Mouse (Mus musculus) stomach, embryonic 16.5 days (tissue): ENCODE results near the gene Tesk2. TPM values are rescaled to one million over a fixed set of nuclear protein-coding genes. Genes with fewer than 3 reads are reported as not detected.

Experiments
- ATAC-seq: fragments of 200-750 bp; cut with Nextera tagmentation; 2 replicates; pipeline ENCODE4 v1.8.0; 2017; ENCODE audit warnings: moderate number of reproducible peaks, moderate TSS enrichment; ENCODE audit not compliant: insufficient read depth, low FRiP score
- H3K27ac ChIP-seq: fragments of 300-500 bp; sonication (generic); 2 replicates; pipeline ENCODE4 v1.5.1; 2014; ENCODE audit warnings: low read length
- H3K27me3 ChIP-seq: fragments of 300-500 bp; sonication (generic); 2 replicates; pipeline ENCODE4 v1.6.1; 2014; ENCODE audit warnings: low read length, control low read depth, mixed read lengths; ENCODE audit not compliant: control insufficient read depth, insufficient read depth
- H3K36me3 ChIP-seq: fragments of 300-500 bp; sonication (generic); 2 replicates; pipeline ENCODE4 v1.6.1; 2014; ENCODE audit warnings: low read length; ENCODE audit not compliant: control insufficient read depth, insufficient read depth
- H3K4me1 ChIP-seq: fragments of 300-500 bp; sonication (generic); 2 replicates; pipeline ENCODE4 v1.6.1; 2014; ENCODE audit warnings: low read length, control low read depth, mixed read lengths; ENCODE audit not compliant: control insufficient read depth, insufficient read depth
- H3K4me2 ChIP-seq: fragments of 300-500 bp; sonication (generic); 2 replicates; pipeline ENCODE4 v1.6.1; 2014; ENCODE audit warnings: low read depth, low read length, mixed read lengths
- H3K4me3 ChIP-seq: fragments of 300-500 bp; sonication (generic); replicated peaks from 2 replicates; pipeline ENCODE4 v1.5.1; 2014; ENCODE audit warnings: mild to moderate bottlenecking, low read length
- H3K9ac ChIP-seq: fragments of 300-500 bp; sonication (generic); 2 replicates; pipeline ENCODE4 v1.6.1; 2014; ENCODE audit warnings: low read length
- H3K9me3 ChIP-seq: fragments of 300-500 bp; sonication (generic); replicated peaks from 2 replicates; pipeline ENCODE4 v1.6.1; 2016; ENCODE audit warnings: low read length, control low read depth; ENCODE audit not compliant: control insufficient read depth
- WGBS: fragments of 180-500 bp; shearing (Covaris S2); extraction: QIAGEN DNeasy Blood & Tissue Kit; methylation state at CpG from one replicate; pipeline ENCODE4 v1.1.7; 2014; 5-methylcytosine and 5-hydroxymethylcytosine counted together
- polyA plus RNA-seq: library from polyadenylated mRNA; unstranded; fragments of >200 nt; fragmentation: Nextera tagmentation; extraction: Ambion mirVana; gene quantifications from 2 replicates; pipeline ENCODE4 v1.2.1, GENCODE M21; 2015

The Tesk2 gene
- polyA plus RNA-seq, 1 experiment from 2014 or later, result 7.6 TPM

GRCm38 (mm10) chr4:116769060-116769459 lies 48.3 kb downstream of the Tesk2 start:
- no peaks in the 10 kb centered on the region for H3K27me3 ChIP-seq
- no peak overlapping the region for H3K9ac ChIP-seq
- no peak overlapping the region for H3K4me2 ChIP-seq
- H3K9me3 ChIP-seq, result no peaks in the 10 kb centered on the region
- H3K36me3 ChIP-seq, result no peaks in the 10 kb centered on the region
- H3K4me3 ChIP-seq, result no peak overlapping the region
- H3K4me1 ChIP-seq, result no peaks in the 10 kb centered on the region
- no peak overlapping the region for H3K27ac ChIP-seq
- ATAC-seq, result no peak

GRCm38 (mm10) chr4:116776391-116776790 lies 55.6 kb downstream of the Tesk2 start:
- H3K4me2 ChIP-seq, result no peak overlapping the region
- no peak overlapping the region for H3K27ac ChIP-seq
- no peaks in the 10 kb centered on the region for H3K9me3 ChIP-seq
- ATAC-seq, result no peak
- no peak overlapping the region for H3K9ac ChIP-seq
- no peaks in the 10 kb centered on the region for H3K4me1 ChIP-seq
- WGBS, result 91% methylated on average over 5 of the region's 5 CpGs
- H3K4me3 ChIP-seq, result no peak overlapping the region
- H3K36me3 ChIP-seq, result no peaks in the 10 kb centered on the region
- H3K27me3 ChIP-seq, result no peaks in the 10 kb centered on the region

GRCm38 (mm10) chr4:116777079-116777478 lies 56.3 kb downstream of the Tesk2 start:
- H3K27ac ChIP-seq, result no peak overlapping the region
- no peak for ATAC-seq
- H3K27me3 ChIP-seq, result no peaks in the 10 kb centered on the region
- no peak overlapping the region for H3K4me3 ChIP-seq
- no peaks in the 10 kb centered on the region for H3K9me3 ChIP-seq
- H3K9ac ChIP-seq, result no peak overlapping the region
- 82% methylated on average over 3 of the region's 3 CpGs for WGBS
- H3K36me3 ChIP-seq, result no peaks in the 10 kb centered on the region
- no peaks in the 10 kb centered on the region for H3K4me1 ChIP-seq
- H3K4me2 ChIP-seq, result no peak overlapping the region

GRCm38 (mm10) chr4:116780541-116780940 lies 59.8 kb downstream of the Tesk2 start:
- no peaks in the 10 kb centered on the region for H3K36me3 ChIP-seq
- WGBS, result 62% methylated on average over 2 of the region's 2 CpGs
- ATAC-seq, result no peak
- H3K27me3 ChIP-seq, result no peaks in the 10 kb centered on the region
- H3K4me3 ChIP-seq, result no peak overlapping the region
- H3K27ac ChIP-seq, result no peak overlapping the region
- no peaks in the 10 kb centered on the region for H3K4me1 ChIP-seq
- H3K9ac ChIP-seq, result no peak overlapping the region
- H3K4me2 ChIP-seq, result no peak overlapping the region
- H3K9me3 ChIP-seq, result no peaks in the 10 kb centered on the region

GRCm38 (mm10) chr4:116781366-116781765 lies 60.6 kb downstream of the Tesk2 start:
- Histone ChIP-seq H3K36me3 (no peaks in the 10 kb centered on the region), H3K9ac (no peak overlapping the region)

GRCm38 (mm10) chr4:116782171-116782570 lies 61.4 kb downstream of the Tesk2 start:
- no peaks in the 10 kb centered on the region for H3K9me3 ChIP-seq
- H3K36me3 ChIP-seq, result no peaks in the 10 kb centered on the region
- H3K4me1 ChIP-seq, result no peaks in the 10 kb centered on the region
- H3K27me3 ChIP-seq, result no peaks in the 10 kb centered on the region
- WGBS, result 41% methylated on average over 8 of the region's 8 CpGs
- H3K9ac ChIP-seq, result no peak overlapping the region
- H3K4me3 ChIP-seq, result no peak overlapping the region
- no peak overlapping the region for H3K4me2 ChIP-seq
- H3K27ac ChIP-seq, result no peak overlapping the region
- no peak for ATAC-seq

More at GRCm38 (mm10) chr4:116781366-116781765, 60.6 kb downstream of the Tesk2 start:
- ATAC-seq, result no peak
- 53% methylated on average over 2 of the region's 2 CpGs for WGBS
- H3K27ac ChIP-seq, result no peak overlapping the region
- H3K27me3 ChIP-seq, result no peaks in the 10 kb centered on the region
- H3K4me2 ChIP-seq, result no peak overlapping the region
- no peaks in the 10 kb centered on the region for H3K4me1 ChIP-seq
- H3K9me3 ChIP-seq, result no peaks in the 10 kb centered on the region
- H3K4me3 ChIP-seq, result no peak overlapping the region

- Histone ChIP-seq H3K9ac (no peak overlapping the region), H3K36me3 (no peaks in the 10 kb centered on the region), H3K4me1 (no peaks in the 10 kb centered on the region), H3K27me3 (no peaks in the 10 kb centered on the region), H3K9me3 (no peaks in the 10 kb centered on the region), H3K4me3 (no peak overlapping the region), H3K27ac (no peak overlapping the region), H3K4me2 (no peak overlapping the region)
- WGBS, result 94% methylated on average over 1 of the region's 1 CpGs
- ATAC-seq, result no peak
Observed at GRCm38 (mm10) chr4:116786587-116786986, 65.8 kb downstream of the Tesk2 start.

GRCm38 (mm10) chr4:116787985-116788760 lies 67.4 kb downstream of the Tesk2 start:
- no peaks in the 10 kb centered on the region for H3K27me3 ChIP-seq
- no peak for ATAC-seq
- H3K36me3 ChIP-seq, result no peaks in the 10 kb centered on the region
- H3K4me3 ChIP-seq, result no peak overlapping the region
- WGBS, result 36% methylated on average over 7 of the region's 7 CpGs
- no peaks in the 10 kb centered on the region for H3K9me3 ChIP-seq
- peak overlapping the region; percentile 50 for H3K27ac ChIP-seq
- no peaks in the 10 kb centered on the region for H3K4me1 ChIP-seq
- no peak overlapping the region; the same call in 1 of the 2 replicates for H3K4me2 ChIP-seq
- 0 out of 2 replicates have a peak overlapping the region, but pooled peaks have one; percentile 4 for H3K9ac ChIP-seq

- Histone ChIP-seq H3K4me2 (no peak overlapping the region), H3K9ac (no peak overlapping the region), H3K27ac (peak overlapping the region; percentile 50; the same call in 1 of the 2 replicates), H3K4me3 (no peak overlapping the region), H3K4me1 (no peaks in the 10 kb centered on the region), H3K36me3 (no peaks in the 10 kb centered on the region), H3K27me3 (no peaks in the 10 kb centered on the region), H3K9me3 (no peaks in the 10 kb centered on the region)
- 3% methylated on average over 3 of the region's 3 CpGs for WGBS
- ATAC-seq, result peak; percentile 68; the same call in 1 of the 2 replicates
Observed at GRCm38 (mm10) chr4:116788956-116789355, 68.2 kb downstream of the Tesk2 start.
